Mouse (Mus musculus) WW6 (cell line): ENCODE data around the gene Rhox4g.
"Not testable (repeated sequence)": the region's sequence is repeated elsewhere in the genome, so short reads cannot be mapped to it uniquely, and the experiment has no call there.

ENCODE experiments used
- DNase-seq: peaks from one replicate; pipeline ENCODE4 v3.0.0-alpha.2; 2013; ENCODE audit warnings: low read depth, low spot score

Gene Rhox4g

DNA sequence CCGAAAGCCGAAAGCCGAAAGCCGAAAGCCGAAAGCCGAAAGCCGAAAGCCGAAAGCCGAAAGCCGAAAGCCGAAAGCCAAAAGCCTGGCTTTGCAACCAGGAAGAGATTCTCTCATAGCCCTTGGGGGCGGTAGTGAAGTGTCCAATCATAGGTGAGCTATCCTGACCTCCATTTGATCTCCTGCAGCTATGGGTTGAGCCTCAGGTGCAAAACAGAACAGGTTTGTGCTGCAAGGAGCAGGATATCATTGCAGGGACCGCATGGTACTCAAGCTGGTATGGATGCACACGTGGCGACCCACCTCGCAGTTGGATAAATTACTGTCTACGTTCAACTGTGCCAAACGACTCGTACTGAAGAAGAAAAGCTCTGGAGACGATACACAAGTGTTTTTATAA is at the start of gene Rhox4g:
Rhox4g (minus strand) TSS at position 101 of the 400 bp plus-strand sequence.
- not testable (repeated sequence) for DNase-seq

DNA sequence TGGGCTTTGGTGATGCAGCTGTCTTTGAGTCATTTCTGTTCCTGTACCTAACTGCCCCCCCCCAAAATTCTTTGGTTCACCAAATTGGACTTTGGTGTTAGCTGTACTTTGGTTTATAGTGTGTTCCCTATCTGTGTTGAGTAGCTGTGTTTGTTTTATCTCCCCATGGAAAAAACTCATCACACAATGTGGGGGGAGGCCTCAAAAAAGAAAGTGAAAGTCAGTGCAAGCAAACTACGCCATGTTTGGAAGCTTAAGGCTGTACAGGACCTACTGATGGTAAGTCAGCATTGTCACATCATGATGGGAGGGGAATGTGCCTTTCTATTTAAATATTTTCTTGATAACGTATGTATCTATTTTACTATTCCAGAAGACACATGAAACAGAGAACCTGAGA is 41.1 kb upstream of the Rhox4g start:
- DNase-seq = no peak

DNA sequence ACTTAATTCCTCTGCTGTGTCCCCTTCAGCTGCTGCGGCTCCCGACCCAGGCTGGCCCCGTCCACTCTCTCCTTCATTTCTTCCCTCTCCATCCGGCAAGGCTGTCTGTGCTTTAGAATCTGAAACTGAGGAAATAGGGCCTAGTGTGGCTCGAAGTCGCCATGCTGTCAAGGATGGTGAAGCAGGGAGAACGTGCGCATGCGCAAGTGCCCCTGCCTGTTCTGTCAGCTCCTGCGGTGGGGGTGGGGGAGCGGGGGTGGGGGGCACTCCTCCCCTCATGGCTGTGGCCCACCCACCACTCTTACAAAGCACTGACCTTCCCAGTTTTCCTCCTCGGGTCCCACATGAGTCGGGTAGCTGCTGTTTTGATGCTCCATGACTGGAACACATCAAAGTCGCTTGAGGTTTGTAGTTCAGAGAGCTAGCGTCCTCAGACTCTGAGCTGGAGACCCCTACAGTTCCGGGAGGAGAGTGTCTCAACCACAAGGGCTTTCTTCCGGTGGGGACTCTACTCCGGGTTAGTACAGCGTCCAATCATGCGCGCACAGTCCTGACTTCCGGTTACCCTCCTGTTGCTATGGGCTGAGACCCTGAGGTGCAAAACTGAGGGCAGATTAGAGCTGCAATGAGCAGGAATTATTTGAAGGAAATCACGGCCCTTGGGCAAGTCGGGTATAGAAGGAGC is 32.0 kb upstream of the Rhox4g start:
- no peak for DNase-seq

DNA sequence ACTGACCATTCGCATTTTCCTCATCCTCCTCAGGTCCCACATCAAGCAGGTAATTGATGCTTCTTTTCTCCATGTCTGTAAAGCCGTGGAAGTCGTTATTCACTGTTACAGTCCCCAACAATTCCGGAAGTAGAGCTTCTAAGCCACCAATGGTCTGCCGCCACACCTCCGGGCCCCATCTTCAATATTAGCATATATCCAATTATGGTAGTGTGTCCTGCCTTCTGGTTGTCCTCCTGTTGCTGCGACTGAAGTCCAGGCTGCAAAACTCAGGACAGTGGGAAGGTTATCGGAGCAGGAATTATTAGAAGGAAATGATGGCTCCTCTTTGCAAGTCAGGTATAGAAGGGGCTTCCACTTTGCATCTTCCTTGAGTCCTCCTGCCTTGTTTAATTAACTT is 22.1 kb upstream of the Rhox4g start, which contains the start of gene Rhox2h:
Rhox2h (minus strand) TSS at position 101 of the 400 bp plus-strand sequence.
- DNase-seq = not testable (repeated sequence)

DNA sequence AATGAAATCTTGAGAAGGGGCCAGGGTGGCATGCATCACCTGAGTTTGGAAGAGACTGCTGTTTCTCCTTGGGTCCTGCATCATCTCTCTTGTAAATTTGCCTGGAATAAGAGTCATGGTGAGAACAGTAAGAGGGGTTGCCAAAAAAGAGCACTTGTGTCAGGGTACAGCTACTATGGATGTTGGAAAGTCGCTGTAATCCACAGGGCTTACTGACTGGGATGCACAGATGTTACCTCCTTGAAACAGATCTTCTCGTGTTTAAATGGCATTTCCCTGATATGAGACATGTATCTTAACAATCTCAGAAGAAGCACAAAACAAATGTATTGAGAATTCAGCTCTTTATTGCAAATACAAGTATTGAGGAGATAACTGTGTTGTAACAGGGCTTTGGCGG is 17.5 kb upstream of the Rhox4g start, which contains the start of gene Rhox3h:
Rhox3h (minus strand) TSS at position 101 of the 400 bp plus-strand sequence.
- not testable (repeated sequence) for DNase-seq

DNA sequence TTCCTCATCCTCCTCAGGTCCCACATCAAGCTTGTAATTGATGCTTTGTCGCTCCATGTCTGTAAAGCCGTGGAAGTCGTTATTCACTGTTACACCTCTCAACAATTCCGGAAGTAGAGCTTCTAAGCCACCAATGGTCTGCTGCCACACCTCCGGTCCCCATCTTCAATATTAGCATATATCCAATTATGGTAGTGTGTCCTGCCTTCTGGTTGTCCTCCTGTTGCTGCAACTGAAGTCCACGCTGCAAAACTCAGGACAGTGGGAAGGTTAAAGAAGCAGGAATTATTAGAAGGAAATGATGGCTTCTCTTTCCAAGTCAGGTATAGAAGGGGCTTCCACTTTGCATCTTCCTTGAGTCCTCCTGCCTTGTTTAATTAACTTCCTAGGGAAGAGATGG is 7.8 kb downstream of the Rhox4g start, which contains the start of gene Rhox2g:
Rhox2g (minus strand) TSS at position 101 of the 400 bp plus-strand sequence.
- DNase-seq = not testable (repeated sequence)

DNA sequence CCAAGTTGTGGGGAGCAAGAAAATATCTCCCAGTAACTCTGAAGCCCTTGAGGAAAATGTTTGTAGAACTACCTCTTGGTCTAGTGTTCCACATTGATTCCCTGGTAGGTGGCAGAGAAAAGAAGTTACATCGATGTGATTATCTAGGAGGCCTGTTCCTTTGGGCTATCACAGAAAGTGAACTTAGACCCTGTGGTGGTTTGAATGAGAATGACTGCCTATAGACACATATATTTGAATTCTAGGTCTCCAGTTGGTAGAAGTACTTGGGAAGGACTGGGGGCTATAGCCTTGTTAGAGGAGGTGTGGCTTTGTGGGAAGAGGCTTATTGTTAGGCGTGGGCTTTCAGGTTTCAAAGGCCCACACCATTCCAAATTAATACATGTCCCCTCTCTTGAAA is 22.6 kb downstream of the Rhox4g start, which contains the start of gene Rhox3g:
Rhox3g (minus strand) TSS at position 101 of the 400 bp plus-strand sequence.
- not testable (repeated sequence) for DNase-seq

DNA sequence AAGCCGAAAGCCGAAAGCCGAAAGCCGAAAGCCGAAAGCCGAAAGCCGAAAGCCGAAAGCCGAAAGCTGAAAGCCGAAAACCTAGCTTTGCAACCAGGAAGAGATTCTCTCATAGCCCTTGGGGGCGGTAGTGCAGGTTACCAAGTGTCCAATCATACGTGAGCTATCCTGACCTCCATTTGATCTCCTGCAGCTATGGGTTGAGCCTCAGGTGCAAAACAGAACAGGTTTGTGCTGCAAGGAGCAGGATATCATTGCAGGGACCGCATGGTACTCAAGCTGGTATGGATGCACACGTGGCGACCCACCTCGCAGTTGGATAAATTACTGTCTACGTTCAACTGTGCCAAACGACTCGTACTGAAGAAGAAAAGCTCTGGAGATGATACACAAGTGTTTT is 43.5 kb downstream of the Rhox4g start, which contains the start of gene Rhox4f:
Rhox4f (minus strand) TSS at position 101 of the 400 bp plus-strand sequence.
- DNase-seq = not testable (repeated sequence)
